Mouse (Mus musculus): Measurements from ENCODE around the gene C1s2.

- TF ChIP-seq CTCF (conservative IDR thresholded peaks at IDR 0.05; ENCODE audit: low read length) (no peak), NANOG (IDR thresholded peaks at IDR 0.05; ENCODE audit: borderline replicate concordance, low read length) (no peak), POU5F1 (IDR thresholded peaks at IDR 0.05; ENCODE audit: borderline replicate concordance, low read length) (no peak)
Observed at GRCm38 (mm10) chr6:124672100-124672499, 36.2 kb upstream of the C1s2 start.
